Mouse (Mus musculus) skeletal muscle tissue, postnatal 0 days (tissue): ENCODE results near the gene Gpr156. TPM values are rescaled to one million over a fixed set of nuclear protein-coding genes. Genes with fewer than 3 reads are reported as not detected.

ENCODE experiments used
- polyA plus RNA-seq: library from polyadenylated mRNA; unstranded; fragments of >200 nt; fragmentation: Nextera tagmentation; extraction: Ambion mirVana; gene quantifications from 2 replicates; pipeline ENCODE4 v1.2.1, GENCODE M21; 2015

Gpr156 gene
- 0.33 and 0.35 TPM in 2 replicates for polyA plus RNA-seq

GRCm38 (mm10) chr16:37916138-37916817 is at the start of gene Gpr156:
TSS of gene Gpr156 (plus strand) at chr16:37916496.

GRCm38 (mm10) chr16:37867791-37868505 is 48.3 kb upstream of the Gpr156 start, which contains the start of gene Lrrc58:
TSS of gene Lrrc58 (plus strand) at chr16:37868389.

Other genes with a start within 250 kb of the Gpr156 start
- gene Fstl1, start 139.6 kb upstream of the Gpr156 start, polyA plus RNA-seq, result 405 and 464 TPM in 2 replicates
- 0.39 TPM in 1 of 2 replicates, not detected in the other for gene Gm36028, start 55.4 kb upstream of the Gpr156 start, polyA plus RNA-seq
- gene Lrrc58, start 48.1 kb upstream of the Gpr156 start, polyA plus RNA-seq, result 22.8 and 28.7 TPM in 2 replicates
- gene Gsk3b, start 172.5 kb downstream of the Gpr156 start, polyA plus RNA-seq, result 27.8 and 29.2 TPM in 2 replicates